Mouse (Mus musculus) heart, adult 18-20 months (tissue): ENCODE measurements at regions not wholly inside any gene's neighbourhood (a gene's known extent, or its start where the extent isn't known, plus 50 kb on each side); places are given as distances from the start of the nearest gene placed in this dataset.

Experiments used
- DNase-seq, 2 experiments: peaks; one replicate each; pipeline ENCODE4 v3.0.0; 2021 to 2022; ENCODE audit warnings: mixed read lengths in 1 of 2

GRCm38 (mm10) chr10:24444572-24444971, 150.7 kb upstream of the Ccn2 start:
- peak; percentile 31 to 46 for DNase-seq

- no peak for DNase-seq
These were observed 150.2 kb upstream of the Ccn2 start for GRCm38 (mm10) chr10:24445036-24445435.

- DNase-seq, result no peak
These were observed 149.1 kb upstream of the Ccn2 start for GRCm38 (mm10) chr10:24446168-24446567.

GRCm38 (mm10) chr10:24447135-24447534, 148.1 kb upstream of the Ccn2 start:
- DNase-seq, result peak; percentile 49 to 66

- DNase-seq, result peak; percentile 69 to 74
These were observed 147.2 kb upstream of the Ccn2 start for GRCm38 (mm10) chr10:24448001-24448561.

GRCm38 (mm10) chr10:24453507-24453906, 141.7 kb upstream of the Ccn2 start:
- peak in 1 of 2 experiments; percentile 20 for DNase-seq

- DNase-seq, result peak in 1 of 2 experiments; percentile 31
These were observed 136.6 kb upstream of the Ccn2 start for GRCm38 (mm10) chr10:24458667-24459066.

GRCm38 (mm10) chr10:24463873-24464272, 131.4 kb upstream of the Ccn2 start:
- DNase-seq, result no peak

- no peak for DNase-seq
These were observed 130.9 kb upstream of the Ccn2 start for GRCm38 (mm10) chr10:24464377-24464776.

GRCm38 (mm10) chr10:24469741-24470140, 125.5 kb upstream of the Ccn2 start:
- no peak for DNase-seq

- DNase-seq, result peak in 1 of 2 experiments; percentile 17
These were observed 123.7 kb upstream of the Ccn2 start for GRCm38 (mm10) chr10:24471521-24471920.

- DNase-seq, result no peak
These were observed 119.0 kb upstream of the Ccn2 start for GRCm38 (mm10) chr10:24476288-24476687.

GRCm38 (mm10) chr10:24478535-24478934, 116.7 kb upstream of the Ccn2 start:
- DNase-seq, result no peak

- DNase-seq, result peak; percentile 60 to 66
These were observed 116.1 kb upstream of the Ccn2 start for GRCm38 (mm10) chr10:24479148-24479547.

GRCm38 (mm10) chr10:24481926-24482612, 113.2 kb upstream of the Ccn2 start:
- no peak for DNase-seq

- DNase-seq, result no peak
These were observed 112.2 kb upstream of the Ccn2 start for GRCm38 (mm10) chr10:24483053-24483452.

- DNase-seq, result no peak
These were observed 111.1 kb upstream of the Ccn2 start for GRCm38 (mm10) chr10:24484101-24484660.

GRCm38 (mm10) chr10:24485461-24485860, 109.8 kb upstream of the Ccn2 start:
- DNase-seq, result peak in 1 of 2 experiments; percentile 15

GRCm38 (mm10) chr10:24486224-24486623, 109.0 kb upstream of the Ccn2 start:
- peak; percentile 50 to 55 for DNase-seq

GRCm38 (mm10) chr10:24487915-24488314, 107.3 kb upstream of the Ccn2 start:
- peak in 1 of 2 experiments; percentile 16 for DNase-seq

- DNase-seq, result no peak
These were observed 104.8 kb upstream of the Ccn2 start for GRCm38 (mm10) chr10:24490432-24490831.

GRCm38 (mm10) chr10:24491848-24492247, 103.4 kb upstream of the Ccn2 start:
- DNase-seq, result no peak

GRCm38 (mm10) chr10:24493392-24493791, 101.8 kb upstream of the Ccn2 start:
- peak; percentile 55 to 69 for DNase-seq

GRCm38 (mm10) chr10:24493936-24494335, 101.3 kb upstream of the Ccn2 start:
- DNase-seq, result peak; percentile 79 to 87
